Mouse (Mus musculus): Measurements from ENCODE around the gene Guk1.

The Guk1 gene

DNA sequence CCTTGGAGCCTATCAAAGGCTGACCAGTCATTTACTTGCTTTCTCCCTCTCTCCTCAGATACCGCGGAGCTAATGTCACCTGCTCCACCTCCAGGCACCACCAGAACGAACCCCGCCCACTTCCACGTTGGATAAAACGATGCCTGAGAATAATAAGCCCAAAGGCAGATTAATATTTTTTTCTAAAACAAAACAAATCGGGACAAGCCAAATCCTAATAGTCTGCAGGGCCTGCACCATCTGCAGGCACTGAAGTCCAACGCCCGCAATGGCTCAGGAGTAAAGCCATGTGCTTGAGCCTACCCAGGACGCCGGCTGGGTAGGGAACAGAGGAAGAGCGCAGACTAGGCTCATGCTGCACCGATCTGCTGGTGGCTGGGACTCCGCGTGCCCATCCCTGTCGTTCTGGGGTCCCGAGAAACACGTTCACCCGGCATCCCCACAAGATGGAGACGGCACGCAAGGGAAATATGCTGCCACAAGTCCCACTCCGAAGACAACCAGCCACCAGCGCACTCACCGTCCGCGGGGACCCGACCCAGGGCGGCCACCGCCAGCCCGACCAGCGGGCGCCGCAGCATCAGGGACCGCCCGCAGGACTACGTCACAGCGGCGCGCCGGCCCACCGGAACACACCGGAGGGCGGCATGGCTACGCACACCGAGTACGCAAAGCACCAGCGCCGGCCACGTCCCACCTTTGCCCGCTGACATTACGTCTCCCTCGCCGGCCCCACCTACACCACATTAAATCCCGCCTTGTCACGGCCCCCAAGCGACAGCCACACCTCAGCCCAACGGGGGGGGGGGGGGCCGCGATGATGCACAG lies 567 bp downstream of the Guk1 start:
- ChIA-PET CTCF (interaction anchor here in 2 of 4 experiments (0.6 to 1.6 kb wide), 2 partner anchors 10 to 97 kb away, joined by 4 to 5 read pairs; partner anchors contain the start of gene Mrpl55 (in 1 of the 2)), POLR2A (interaction anchor here in 2 of 4 experiments (0.7 to 3.2 kb wide), 8 partner anchors 9 to 58 kb away, joined by 3 to 13 read pairs (median 3); partner anchors contain the start of gene Mrpl55 (in 1 of the 2))

DNA sequence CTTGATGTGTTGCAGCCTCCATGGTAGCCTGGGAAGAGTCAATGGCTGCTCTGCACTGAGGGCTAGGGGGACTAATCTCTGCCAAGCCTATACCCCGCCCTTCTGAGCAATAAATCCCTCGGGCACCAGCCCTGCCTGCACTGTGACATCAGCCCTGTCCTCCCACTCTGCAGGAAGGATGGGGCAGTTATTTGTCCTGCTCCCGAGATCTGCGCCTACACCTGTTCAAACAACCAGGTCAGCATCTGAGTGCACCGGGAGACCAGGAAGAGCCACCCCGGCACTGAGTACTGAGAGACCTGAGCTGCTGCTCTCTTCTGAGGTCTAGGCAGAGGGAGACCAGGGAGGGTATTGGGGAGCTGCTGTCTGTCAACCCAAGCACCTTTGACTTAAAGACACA lies 4.3 kb downstream of the Guk1 start:
- ChIA-PET POLR2A (interaction anchor here in 2 of 4 experiments (1.0 to 2.7 kb wide), 6 partner anchors 11 to 89 kb away, joined by 3 to 8 read pairs (median 6); partner anchors contain the start of gene Iba57 (in 1 of the 2)), CTCF (interaction anchor here in 2 of 4 experiments (0.6 to 1.6 kb wide), 2 partner anchors 12 to 94 kb away, joined by 4 to 11 read pairs; no protein-coding TSS in a partner anchor)

DNA sequence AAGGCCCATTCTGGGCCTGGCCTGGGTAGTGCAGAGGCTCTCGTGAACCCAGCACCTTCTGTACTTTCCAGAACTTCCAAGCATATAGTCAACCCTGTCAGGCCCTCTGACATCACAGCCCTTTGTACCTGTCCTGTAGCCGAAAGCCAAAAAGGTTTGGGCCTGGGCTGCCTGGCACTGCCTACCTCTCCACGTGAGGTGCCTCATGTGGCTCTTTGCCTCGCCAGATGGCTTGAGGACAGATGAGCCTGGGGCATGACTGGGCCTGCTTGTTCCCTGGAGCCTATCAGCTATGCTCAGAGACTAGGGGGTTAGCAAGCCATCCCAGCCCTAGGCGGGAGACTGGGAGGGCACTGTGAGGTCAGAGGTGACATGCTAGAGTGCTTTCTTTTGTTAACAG lies 6.5 kb downstream of the Guk1 start:
- POLR2A ChIA-PET, result interaction anchor here in 3 of 4 experiments (0.5 to 2.7 kb wide), 6 partner anchors 9 to 42 kb away, joined by 3 to 7 read pairs (median 4); partner anchors contain the start of gene Iba57 (in 1 of the 3)
- CTCF ChIA-PET, result interaction anchor here in 2 of 4 experiments (0.7 to 2.9 kb wide), 4 partner anchors 12 to 34 kb away, joined by 3 to 25 read pairs (median 4); no protein-coding TSS in a partner anchor

DNA sequence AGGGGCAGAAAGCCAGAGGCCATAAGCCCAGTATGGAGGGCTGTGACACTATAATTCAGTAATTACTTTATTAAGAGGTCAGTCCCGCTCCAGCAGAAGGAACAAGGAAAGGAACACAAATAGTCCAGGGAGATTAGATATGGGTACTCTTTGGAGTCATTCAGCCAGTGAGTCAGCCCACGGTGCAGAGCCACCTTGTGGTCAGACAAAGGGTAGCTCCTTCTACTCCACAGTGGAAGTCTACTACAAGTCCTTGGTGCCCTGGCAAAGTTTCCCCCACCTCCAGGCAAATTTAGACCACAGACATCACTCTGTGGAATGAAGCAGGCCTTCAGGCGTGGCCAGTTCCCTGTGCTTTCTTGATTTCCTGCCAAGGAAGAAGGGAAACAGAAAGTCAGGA lies 8.2 kb downstream of the Guk1 start:
- ChIA-PET POLR2A (interaction anchor here in 3 of 4 experiments (0.6 to 1.8 kb wide), 9 partner anchors 8 to 229 kb away, joined by 3 to 8 read pairs (median 4); partner anchors contain the start of genes Hist3h2a (in 1 of the 3), Mrpl55 (in 1 of the 3) and Trim17 (in 1 of the 3)), CTCF (interaction anchor here (0.5 to 2.9 kb wide), 39 partner anchors 9 to 860 kb away, joined by 3 to 25 read pairs (median 3); partner anchors contain the start of gene Iba57 (in 2 of the 4))

DNA sequence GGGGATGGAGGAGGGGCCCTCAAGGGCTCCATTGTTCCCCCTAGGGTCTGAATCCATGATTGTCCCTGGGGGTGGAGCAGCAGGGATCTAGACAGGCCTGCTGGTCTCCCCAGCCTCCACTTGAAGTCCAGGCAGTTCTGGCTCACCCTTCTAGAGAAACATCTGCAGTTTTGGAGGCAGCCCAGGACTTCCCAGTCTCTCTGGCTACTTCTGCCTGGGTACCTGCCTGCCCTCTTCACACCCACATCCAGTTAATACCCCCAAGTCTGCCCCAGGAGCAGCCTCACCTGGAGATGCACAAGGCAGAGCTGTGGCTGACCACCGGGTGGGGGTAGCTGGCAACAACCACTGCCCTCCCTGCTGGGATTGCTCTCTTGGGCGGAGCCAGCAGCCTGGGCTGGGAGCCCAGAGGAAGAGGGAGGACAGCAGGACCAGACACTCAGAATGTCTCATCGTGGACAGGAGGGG lies 9.1 kb downstream of the Guk1 start, which contains the start of gene Gjc2:
Gene Gjc2 (minus strand): TSS at position 350 of the 468 bp plus-strand sequence.
- ChIA-PET CTCF (interaction anchor here in 3 of 4 experiments (0.8 to 2.9 kb wide), 8 partner anchors 8 to 190 kb away, joined by 3 to 25 read pairs (median 6); no protein-coding TSS in a partner anchor), POLR2A (interaction anchor here in 3 of 4 experiments (1.0 to 1.8 kb wide), 6 partner anchors 8 to 84 kb away, joined by 3 to 8 read pairs (median 5); no protein-coding TSS in a partner anchor)

DNA sequence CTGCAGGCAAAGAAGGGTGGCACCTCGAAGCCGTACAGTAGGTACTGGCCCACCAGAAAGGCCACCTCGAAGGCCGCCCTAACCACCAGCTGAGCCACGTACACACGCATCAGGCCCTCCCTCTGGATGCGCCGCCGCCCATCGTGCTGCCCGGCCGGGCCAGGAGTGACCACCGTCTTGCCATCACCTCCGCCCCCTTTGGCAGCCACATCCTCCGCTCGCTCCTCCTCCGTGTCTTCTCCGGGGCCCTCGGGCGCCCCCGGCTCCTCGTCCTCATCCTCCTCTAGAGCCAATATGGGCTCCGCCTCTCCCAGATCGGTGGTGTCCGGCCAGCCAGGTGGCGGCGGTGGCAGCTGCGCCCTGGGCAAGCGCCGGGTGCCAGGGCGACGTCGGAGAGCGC lies 15.1 kb downstream of the Guk1 start:
- CTCF ChIA-PET, result interaction anchor here in 1 of 4 experiments (1.0 kb wide), 2 partner anchors 42 to 46 kb away, joined by 3 read pairs; no protein-coding TSS in a partner anchor

DNA sequence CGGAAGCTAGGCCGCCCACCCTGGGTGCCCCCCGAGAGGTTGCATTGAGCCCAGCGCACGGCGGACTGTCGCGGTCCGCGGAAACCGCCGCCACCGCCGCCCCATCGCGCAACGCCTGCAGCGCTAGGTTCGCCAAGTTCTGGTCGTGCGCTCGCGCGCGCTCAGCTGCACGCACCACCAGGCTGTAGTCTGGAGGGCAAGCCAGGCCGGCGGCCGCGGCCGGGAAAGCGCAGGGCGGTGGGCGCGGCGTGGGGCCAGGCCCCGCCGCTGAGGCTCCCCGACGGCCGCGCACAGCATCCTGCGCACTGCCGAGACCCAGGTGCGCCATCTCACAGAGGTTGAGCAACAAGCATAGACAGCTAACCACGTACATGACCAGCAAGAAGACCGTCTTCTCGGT lies 15.5 kb downstream of the Guk1 start:
- CTCF ChIA-PET, result interaction anchor here in 2 of 4 experiments (0.9 to 1.6 kb wide), 4 partner anchors 12 to 78 kb away, joined by 3 to 4 read pairs (median 4); no protein-coding TSS in a partner anchor
- POLR2A ChIA-PET, result interaction anchor here (0.6 to 6.5 kb wide), 17 partner anchors 8 to 330 kb away, joined by 3 to 54 read pairs (median 6); partner anchors contain the start of genes Iba57 (in 2 of the 4), 2310033P09Rik (in 1 of the 4), Hist3h2a (in 1 of the 4) and Mrpl55 (in 1 of the 4)

More for the DNA sequence above, 15.1 kb downstream of the Guk1 start:
- POLR2A ChIA-PET, result interaction anchor here in 3 of 4 experiments (1.0 to 6.5 kb wide), 12 partner anchors 8 to 223 kb away, joined by 3 to 54 read pairs (median 7); partner anchors contain the start of genes Iba57 (in 2 of the 3), Hist3h2a (in 1 of the 3), Mrpl55 (in 1 of the 3) and Trim17 (in 1 of the 3)

DNA sequence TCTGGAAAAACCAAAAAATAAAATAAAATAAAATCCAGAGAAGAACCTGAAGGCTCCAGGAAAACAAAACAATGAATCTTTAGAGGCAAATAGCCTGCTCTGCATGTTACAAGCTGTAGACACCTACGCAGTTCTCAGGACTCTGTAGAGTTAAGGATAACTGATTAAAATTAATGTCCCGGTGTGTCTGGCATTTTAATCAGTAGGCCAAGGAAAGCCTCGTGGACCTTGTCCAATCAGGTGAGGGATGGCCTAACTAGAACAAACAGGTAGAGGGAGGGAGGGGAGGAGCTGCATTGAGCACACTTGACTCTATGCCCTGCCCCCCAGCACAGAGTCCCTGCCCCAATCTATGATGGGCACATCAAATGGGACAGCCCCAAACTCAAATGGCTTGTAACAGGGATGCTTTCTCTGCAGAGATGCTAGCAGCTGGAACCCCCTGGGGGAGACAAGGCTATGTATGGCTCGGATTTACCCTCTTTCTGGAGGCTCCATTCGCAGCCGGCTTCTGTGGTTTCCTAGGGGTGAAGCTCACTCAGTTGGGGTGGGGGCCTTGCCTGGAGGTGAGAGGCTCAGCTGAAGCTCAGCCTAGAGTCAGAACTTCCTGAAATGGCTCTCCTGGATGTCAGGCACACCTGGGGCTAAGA lies 17.7 kb downstream of the Guk1 start:
- POLR2A ChIA-PET, result interaction anchor here in 3 of 4 experiments (0.7 to 6.5 kb wide), 9 partner anchors 9 to 40 kb away, joined by 3 to 54 read pairs (median 7); partner anchors contain the start of genes Iba57 (in 2 of the 3), 2310033P09Rik (in 1 of the 3), Gjc2 (in 1 of the 3) and Mrpl55 (in 1 of the 3)
- CTCF ChIA-PET, result interaction anchor here in 3 of 4 experiments (0.7 to 4.7 kb wide), 6 partner anchors 9 to 226 kb away, joined by 3 to 25 read pairs (median 4); partner anchors contain the start of gene Gjc2 (in 2 of the 3)

DNA sequence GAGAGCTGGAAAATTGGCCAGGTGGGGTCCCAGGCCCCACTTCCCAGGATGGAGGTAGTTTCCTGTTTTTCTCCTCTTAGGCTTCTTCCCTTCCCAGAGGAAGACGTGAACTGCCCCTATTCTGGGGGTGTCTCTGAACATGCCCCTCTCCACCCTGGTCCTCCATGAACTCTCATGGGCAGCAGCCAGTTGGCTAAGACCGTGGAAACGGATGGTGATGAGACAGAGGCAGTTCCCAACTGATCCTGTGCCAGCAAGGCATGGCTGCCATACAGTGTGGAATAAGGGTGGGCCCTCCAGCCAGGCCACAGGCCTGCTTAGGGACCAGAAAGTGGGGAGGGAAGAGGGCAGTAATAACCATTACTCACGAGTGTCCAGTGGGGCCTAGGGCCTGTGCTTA lies 21.5 kb downstream of the Guk1 start:
- ChIA-PET POLR2A (interaction anchor here in 2 of 4 experiments (1.0 to 6.5 kb wide), 2 partner anchors 6 to 49 kb away, joined by 3 to 54 read pairs; partner anchors contain the start of gene Iba57 (in 1 of the 2)), CTCF (interaction anchor here in 2 of 4 experiments (1.2 to 1.6 kb wide), 2 partner anchors 13 to 200 kb away, joined by 3 to 6 read pairs; no protein-coding TSS in a partner anchor)

DNA sequence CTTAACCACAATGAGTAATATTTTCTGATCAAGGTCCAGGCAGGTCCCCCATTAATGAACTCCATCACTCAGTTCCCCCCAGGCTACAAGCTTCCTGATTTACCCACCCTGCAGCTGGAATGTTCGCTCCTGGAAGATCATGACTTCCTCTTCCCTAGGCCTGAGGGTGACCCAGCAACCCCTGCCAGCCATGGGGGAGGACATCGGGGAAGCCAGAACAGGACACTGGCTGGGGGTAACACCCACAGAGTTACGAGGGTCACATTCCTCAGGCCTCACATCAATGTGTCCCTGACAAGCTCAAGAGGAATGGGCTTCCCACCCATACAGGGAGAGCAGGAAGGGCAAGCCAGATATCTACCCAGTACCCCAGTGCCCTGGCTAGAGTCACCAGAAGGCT lies 22.2 kb downstream of the Guk1 start:
- CTCF ChIA-PET, result interaction anchor here in 1 of 4 experiments (1.2 kb wide), 1 partner anchor 18 kb away, joined by 3 read pairs; no protein-coding TSS in a partner anchor
- POLR2A ChIA-PET, result interaction anchor here in 2 of 4 experiments (1.5 to 2.3 kb wide), 3 partner anchors 11 to 14 kb away, joined by 3 to 8 read pairs (median 5); partner anchors contain the start of gene Gjc2 (in 1 of the 2)

DNA sequence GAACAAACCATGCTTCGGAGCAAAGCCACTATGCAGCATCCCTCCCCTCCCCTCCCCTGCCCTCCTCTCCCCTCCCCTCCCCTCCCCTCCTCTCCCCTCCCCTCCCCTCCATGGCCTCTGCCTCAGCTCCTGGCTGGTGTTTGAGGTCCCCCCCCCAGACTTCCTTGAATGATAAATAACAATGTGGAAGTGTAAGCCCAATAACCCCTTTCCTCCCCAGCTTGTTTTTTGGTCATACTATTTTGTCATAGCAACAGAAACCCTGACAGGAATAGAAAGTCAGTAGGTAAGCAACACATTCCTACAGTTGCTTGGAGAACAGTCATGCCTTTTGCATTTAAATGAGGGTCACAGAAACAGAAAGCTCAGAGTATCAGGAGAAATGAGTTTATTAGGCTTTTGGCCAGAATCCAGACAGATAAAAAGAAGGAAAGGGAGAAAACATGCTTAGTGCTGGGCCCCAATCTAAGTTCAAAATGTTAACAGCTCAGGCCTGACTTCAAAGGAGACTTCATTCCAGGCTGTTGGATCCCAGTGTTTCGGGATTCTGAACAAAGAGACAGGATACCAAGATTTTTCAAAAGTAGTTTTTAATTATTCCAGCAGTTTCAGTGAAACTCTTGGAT lies 26.3 kb downstream of the Guk1 start:
- CTCF ChIA-PET, result interaction anchor here in 2 of 4 experiments (0.6 to 0.7 kb wide), 5 partner anchors 14 to 559 kb away, joined by 3 to 5 read pairs (median 3); no protein-coding TSS in a partner anchor
- POLR2A ChIA-PET, result interaction anchor here in 3 of 4 experiments (0.6 to 4.2 kb wide), 12 partner anchors 8 to 249 kb away, joined by 3 to 54 read pairs (median 3); partner anchors contain the start of genes Hist3h2a (in 1 of the 3), Mrpl55 (in 1 of the 3) and Trim17 (in 1 of the 3)

DNA sequence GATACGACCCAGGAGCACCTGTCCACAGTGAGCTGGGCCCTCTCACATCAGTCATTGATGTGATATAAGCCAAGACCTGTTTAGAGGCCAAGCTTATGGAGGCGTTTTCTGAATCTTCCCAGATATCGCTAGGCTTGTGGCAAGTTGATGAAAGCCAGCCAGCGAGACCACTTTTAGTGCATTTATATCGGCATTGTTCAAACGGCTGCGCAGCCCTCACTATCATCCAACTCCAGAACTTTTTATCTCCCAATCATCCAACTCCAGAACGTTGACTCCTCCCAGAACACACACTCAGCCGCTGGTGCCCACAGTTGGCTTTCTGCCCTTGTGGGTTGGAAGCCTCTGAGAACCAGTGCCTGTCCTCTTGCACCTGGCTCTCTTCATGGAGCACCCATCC lies 27.6 kb downstream of the Guk1 start:
- ChIA-PET CTCF (interaction anchor here in 3 of 4 experiments (0.6 to 2.1 kb wide), 3 partner anchors 12 to 14 kb away, joined by 6 to 14 read pairs (median 8); no protein-coding TSS in a partner anchor), POLR2A (interaction anchor here in 2 of 4 experiments (0.7 to 4.2 kb wide), 19 partner anchors 9 to 260 kb away, joined by 3 to 54 read pairs (median 7); partner anchors contain the start of genes Hist3h2a (in 1 of the 2), Mrpl55 (in 1 of the 2), Trim11 (in 1 of the 2) and Trim17 (in 1 of the 2))

DNA sequence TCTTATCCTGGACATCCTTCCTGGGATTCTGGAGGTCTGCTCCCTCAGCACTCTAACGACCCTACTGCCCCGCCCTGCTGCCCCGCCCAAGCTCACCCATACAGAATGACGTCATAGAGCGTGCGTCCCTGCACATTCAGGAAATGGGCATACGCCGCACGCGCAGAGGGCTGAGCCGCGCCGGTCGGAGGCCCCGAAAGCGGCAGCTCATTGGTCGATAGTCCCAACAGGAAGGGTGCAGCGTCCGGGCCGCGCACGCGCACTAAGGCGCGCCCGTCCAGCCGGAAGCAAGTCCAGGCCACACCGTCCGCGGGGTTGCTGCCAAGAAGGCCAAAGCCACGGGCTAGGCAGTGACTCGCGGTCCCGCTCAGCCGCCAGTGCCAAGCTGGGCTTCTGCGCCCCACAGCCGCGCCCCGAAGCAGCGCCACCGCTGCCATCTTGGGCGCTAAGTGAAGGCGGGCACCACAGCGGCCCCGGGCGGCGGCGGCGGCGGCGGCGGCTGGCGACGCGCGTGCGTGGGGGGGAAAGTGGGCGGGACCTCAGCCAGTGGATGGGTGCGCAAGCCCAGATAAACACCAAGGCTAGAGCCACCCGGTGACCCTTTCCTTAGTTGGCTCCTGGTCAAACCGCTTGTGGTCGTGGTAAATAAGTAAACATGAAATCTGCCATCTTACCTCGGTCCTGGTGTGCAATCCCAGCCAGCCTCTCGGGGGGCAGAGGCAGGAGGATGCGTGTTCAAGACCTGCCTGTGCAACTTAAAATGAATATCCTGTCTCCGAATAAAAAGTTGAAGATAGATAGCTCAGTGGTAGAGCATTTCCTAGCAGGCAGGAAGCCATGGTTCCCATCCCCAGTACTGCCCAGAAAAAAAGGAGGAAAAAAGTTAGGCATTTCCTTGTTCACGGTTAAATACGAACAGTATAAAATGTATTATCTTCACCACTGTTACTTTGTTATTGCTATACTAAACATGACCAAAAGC lies 28.5 kb downstream of the Guk1 start, which contains the start of gene Iba57:
Gene Iba57 (minus strand): TSS at position 485 of the 982 bp plus-strand sequence.
- POLR2A ChIA-PET, result interaction anchor here in 3 of 4 experiments (0.6 to 4.2 kb wide), 64 partner anchors 8 to 1577 kb away, joined by 3 to 54 read pairs (median 4); partner anchors contain the start of genes Hist3h2a (in 3 of the 3), Mrpl55 (in 3 of the 3), Trim11 (in 3 of the 3) and Trim17 (in 3 of the 3)
- CTCF ChIA-PET, result interaction anchor here (0.6 to 2.1 kb wide), 16 partner anchors 11 to 361 kb away, joined by 3 to 14 read pairs (median 4); no protein-coding TSS in a partner anchor

DNA sequence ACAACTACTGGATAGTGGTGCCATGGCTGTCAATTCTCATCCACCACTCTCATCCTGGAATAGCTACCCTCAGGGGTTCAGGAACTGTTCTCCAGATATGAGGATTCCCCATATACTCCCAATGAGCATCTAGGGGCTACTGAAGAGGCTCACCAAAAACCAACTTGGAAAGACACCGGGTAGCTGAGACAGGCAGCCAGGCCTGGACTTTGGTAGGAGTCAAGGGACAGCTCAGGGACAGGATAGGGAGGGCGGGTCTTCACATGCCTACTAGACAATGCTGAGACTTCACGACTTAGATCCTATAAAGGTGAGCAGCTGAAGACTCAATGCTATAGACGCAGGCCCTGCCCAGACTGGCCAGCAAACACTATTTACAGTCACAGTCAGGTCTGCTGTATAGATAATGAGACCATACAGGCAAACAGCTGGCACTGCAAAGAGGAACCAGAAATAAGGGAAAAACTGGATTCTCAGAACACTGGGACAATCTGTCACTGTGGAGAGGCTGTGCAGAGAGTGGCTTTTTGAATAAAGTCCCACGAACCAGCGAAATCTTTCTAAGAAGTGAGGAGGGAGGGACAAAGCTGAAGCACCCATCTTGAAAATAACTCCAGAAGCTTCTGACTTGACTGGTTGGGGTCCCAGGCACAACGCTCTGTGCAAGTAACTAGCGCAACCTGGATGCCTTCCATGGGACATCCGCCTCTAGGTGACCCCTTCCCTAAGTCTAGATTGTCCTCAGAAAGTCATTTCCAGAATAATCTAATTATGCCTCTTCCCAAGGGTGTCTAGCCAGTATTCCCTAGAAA lies 29.4 kb downstream of the Guk1 start:
- ChIA-PET CTCF (interaction anchor here (0.6 to 2.1 kb wide), 14 partner anchors 11 to 362 kb away, joined by 3 to 14 read pairs (median 4); no protein-coding TSS in a partner anchor), POLR2A (interaction anchor here in 3 of 4 experiments (0.5 to 4.2 kb wide), 62 partner anchors 9 to 1578 kb away, joined by 3 to 54 read pairs (median 4); partner anchors contain the start of genes Hist3h2a (in 3 of the 3), Mrpl55 (in 3 of the 3), Trim11 (in 3 of the 3) and Trim17 (in 3 of the 3))

Data from embryonic stem cell, embryonic (primary cell).